Mouse (Mus musculus) embryo, embryonic 10 days (tissue): ENCODE results near the gene Sqor.

Experiments used
- DNase-seq: peaks from one replicate; pipeline ENCODE4 v3.0.0-alpha.2; 2015; ENCODE audit warnings: low spot score

Sqor gene

GRCm38 (mm10) chr2:122784701-122785100 lies 19.7 kb downstream of the Sqor start:
- DNase-seq, result no peak

GRCm38 (mm10) chr2:122786167-122786566 lies 21.1 kb downstream of the Sqor start:
- no peak for DNase-seq

GRCm38 (mm10) chr2:122789311-122789710 lies 24.3 kb downstream of the Sqor start:
- DNase-seq, result no peak

- DNase-seq, result no peak
Observed at GRCm38 (mm10) chr2:122789730-122790129, 24.7 kb downstream of the Sqor start.

- DNase-seq, result no peak
Observed at GRCm38 (mm10) chr2:122804392-122804791, 39.4 kb downstream of the Sqor start.

GRCm38 (mm10) chr2:122806040-122806439 lies 41.0 kb downstream of the Sqor start:
- no peak for DNase-seq

- DNase-seq, result no peak
Observed at GRCm38 (mm10) chr2:122809027-122809426, 44.0 kb downstream of the Sqor start.

GRCm38 (mm10) chr2:122816986-122817385 lies 51.9 kb downstream of the Sqor start:
- no peak for DNase-seq

GRCm38 (mm10) chr2:122821246-122821645 lies 56.2 kb downstream of the Sqor start:
- DNase-seq, result no peak

GRCm38 (mm10) chr2:122825406-122826236 lies 60.6 kb downstream of the Sqor start:
- DNase-seq, result peak; percentile 82

GRCm38 (mm10) chr2:122826302-122826701 lies 61.3 kb downstream of the Sqor start:
- no peak for DNase-seq

- DNase-seq, result no peak
Observed at GRCm38 (mm10) chr2:122854636-122855035, 89.6 kb downstream of the Sqor start.

- DNase-seq, result no peak
Observed at GRCm38 (mm10) chr2:122855354-122855753, 90.3 kb downstream of the Sqor start.
